Comparison of ENCODE assay signal across 8 mouse cellular contexts in genomic region chr3:127634101-127634983, GRCm38 (mm10). TPM values are rescaled to one million over a fixed set of nuclear protein-coding genes. Genes with fewer than 3 reads are reported as not detected.
A peak's percentile ranks its signal among the peaks of the same experiment; 100 is the strongest.
DNase-seq lines count a peak whose midpoint lies in the region; ATAC-seq and TF ChIP-seq lines count a peak whose summit lies in the region.

No protein-coding gene starts in this region.

- peak overlapping the region; percentile 31; the same call in 1 of the 2 replicates for H3K9ac ChIP-seq in hindbrain, embryonic 15.5 days

- H3K27me3 ChIP-seq in hindbrain, embryonic 15.5 days: peaks cover 61% of the 10 kb centered on the region

- peak overlapping the region; percentile 46 for H3K4me3 ChIP-seq in hindbrain, embryonic 15.5 days
- H3K4me3 ChIP-seq in left cerebral cortex, adult 2 months: peak overlapping the region; percentile 45

- peak overlapping the region; percentile 5; the same call in 1 of the 2 replicates for H3K27ac ChIP-seq in hindbrain, embryonic 15.5 days (replicated peaks)
- no peak overlapping the region for H3K27ac ChIP-seq in left cerebral cortex, adult 2 months

- peak overlapping the region; percentile 85 for H3K4me2 ChIP-seq in hindbrain, embryonic 15.5 days

- peak; percentile 98 for TF ChIP-seq CTCF in left cerebral cortex, adult 2 months (IDR thresholded peaks at IDR 0.05)

- no peaks in the 10 kb centered on the region for H3K36me3 ChIP-seq in hindbrain, embryonic 15.5 days

- peaks cover 34% of the 10 kb centered on the region for H3K4me1 ChIP-seq in hindbrain, embryonic 15.5 days (replicated peaks)

- WGBS in hindbrain, embryonic 15.5 days: under 1% methylated on average over 58 of the region's 58 CpGs

- H3K9me3 ChIP-seq in hindbrain, embryonic 15.5 days: no peaks in the 10 kb centered on the region

- DNase-seq in WW6 (ENCODE audit: low read depth, low spot score): peak; percentile 63
- peak; percentile 55 for DNase-seq in cerebellum, adult 9-11 months
- peak; percentile 36 to 65 for DNase-seq in frontal cortex, postnatal 10 days (ENCODE audit: low spot score in 2 of 2)
- peak; percentile 67 to 78 for DNase-seq in left cerebral cortex, adult 2 months (ENCODE audit: extremely low spot score in 1 of 2, low spot score in 2 of 2)
- DNase-seq in right cerebral cortex, postnatal 10 days (ENCODE audit: low spot score in 2 of 2): peak; percentile 59 to 77
- peak; percentile 28 for DNase-seq in urinary bladder, postnatal 10 days (ENCODE audit: low spot score)

- peak; percentile 82 for ATAC-seq in hindbrain, embryonic 15.5 days (ENCODE audit: low FRiP score, low read depth)
- peak; percentile 89 for ATAC-seq in megakaryocyte, adult 5-6 weeks (ENCODE audit: poor library complexity, severe bottlenecking)

- intact Hi-C loops in left cerebral cortex, adult 2 months (cut with DNase I): loop anchor here (2.0 to 5.0 kb wide), 3 partner anchors 73 to 1583 kb away; no protein-coding TSS in a partner anchor

RNA-seq across cellular contexts. Expression of gene Neurog2, which starts 1.4 kb away (rescaled TPM):
- polyA plus RNA-seq in hindbrain, embryonic 15.5 days (2015; fragmentation: Nextera tagmentation; extraction: Ambion mirVana): 6.7 and 17.7 TPM in 2 replicates
- under 1 TPM; 0.25 to 0.65 TPM for total RNA-seq in left cerebral cortex, adult 2 months (2021)
- not detected in 2 replicates for total RNA-seq in megakaryocyte, adult 5-6 weeks (2015)
- not detected in 2 replicates for total RNA-seq in megakaryocyte, adult 5-6 weeks (2017)
